Mouse (Mus musculus) CH12F3 (cell line): ENCODE measurements around the gene Spon1.

Experiments
- in situ Hi-C: fragments of 300-500 bp; cut with MboI; formaldehyde crosslinking; loops from 2 replicates; pipeline ENCODE4 v1.14.3; 2020; ENCODE audit warnings: low sequenced_read_pairs

Spon1 gene

GRCm38 (mm10) chr7:113774906-113775305, 9.1 kb downstream of the Spon1 start:
- in situ Hi-C loops: loop anchor here (10.0 kb wide), 1 partner anchor 250 kb away; no protein-coding TSS in a partner anchor

GRCm38 (mm10) chr7:113778546-113778945, 12.7 kb downstream of the Spon1 start:
- in situ Hi-C loops: loop anchor here (10.0 kb wide), 1 partner anchor 246 kb away; no protein-coding TSS in a partner anchor

- in situ Hi-C loops: no loop called here
Measured at GRCm38 (mm10) chr7:113780286-113780685, 14.5 kb downstream of the Spon1 start.

DNA sequence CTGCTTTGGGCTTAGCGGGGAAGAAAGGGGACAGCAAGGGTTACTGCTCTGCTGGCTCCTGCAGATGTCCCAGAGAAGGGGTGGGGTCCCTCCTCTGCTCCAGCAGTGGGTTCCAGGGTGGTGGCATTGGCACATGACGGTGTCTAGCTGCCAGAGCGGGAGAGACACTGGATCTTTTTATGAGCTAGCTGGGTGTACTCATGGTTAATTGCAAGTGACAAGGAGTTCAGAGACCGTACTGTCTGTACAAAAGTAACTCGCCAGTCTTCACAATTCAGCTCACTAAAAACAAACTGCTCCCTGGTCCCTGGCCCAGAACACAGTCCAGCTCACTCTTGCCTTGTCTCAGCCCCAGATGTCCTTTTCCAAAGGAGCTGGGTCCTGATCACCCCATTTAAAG, 26.2 kb downstream of the Spon1 start:
- in situ Hi-C loops: no loop called here

- in situ Hi-C loops: no loop called here
Measured at GRCm38 (mm10) chr7:113792871-113793270, 27.1 kb downstream of the Spon1 start.

GRCm38 (mm10) chr7:113795209-113795608, 29.4 kb downstream of the Spon1 start:
- in situ Hi-C loops: no loop called here

DNA sequence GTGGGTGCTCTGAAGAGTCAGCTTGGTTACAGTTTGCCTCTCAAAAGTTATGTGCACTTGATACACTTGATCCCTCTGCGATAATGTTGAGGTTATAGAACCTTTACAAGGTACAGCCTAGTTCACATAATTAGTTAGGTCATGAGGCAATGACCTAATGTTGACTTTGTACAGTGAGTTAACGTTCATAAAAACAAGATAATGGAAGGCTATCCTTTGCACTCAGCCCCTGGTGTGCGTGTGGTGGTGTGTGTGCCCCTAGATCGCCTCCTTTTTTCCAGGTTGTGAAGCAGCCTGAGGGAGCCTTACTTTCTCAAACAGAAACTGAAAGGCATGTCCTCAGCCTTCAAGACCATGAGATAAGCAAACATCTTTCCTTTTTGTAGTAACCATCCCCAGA, 31.3 kb downstream of the Spon1 start:
- in situ Hi-C loops: no loop called here

DNA sequence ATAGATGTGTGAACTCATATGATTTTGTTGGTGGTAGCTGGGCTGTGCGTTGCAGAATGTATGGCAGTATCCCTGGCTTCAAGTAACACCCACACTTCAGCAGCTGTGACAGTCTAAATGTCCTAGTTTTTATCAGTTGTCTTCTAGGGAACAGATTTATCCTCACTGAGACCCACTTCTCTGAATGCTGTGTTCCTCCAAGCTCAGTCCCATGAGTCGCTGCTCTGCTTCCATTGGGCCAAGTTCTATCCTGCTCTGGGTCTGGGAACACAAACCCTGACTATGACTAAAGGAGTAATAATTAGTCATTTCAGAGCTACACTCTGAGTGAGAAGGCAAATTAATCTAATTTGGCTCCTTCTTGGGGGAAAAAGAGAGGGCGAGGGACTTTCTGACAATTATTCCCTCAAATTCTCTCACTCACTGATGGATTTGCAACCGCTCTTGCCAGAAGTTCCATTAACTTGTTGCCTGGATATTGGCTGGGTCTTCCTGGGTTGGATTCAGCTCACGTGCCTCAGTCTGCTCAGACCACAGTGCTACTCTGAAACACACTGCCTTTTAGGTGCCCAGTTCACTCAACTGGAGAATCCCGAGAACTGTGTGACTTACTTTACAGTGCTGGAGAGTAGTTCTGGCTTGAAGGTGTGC, 32.9 kb downstream of the Spon1 start:
- in situ Hi-C loops: no loop called here

DNA sequence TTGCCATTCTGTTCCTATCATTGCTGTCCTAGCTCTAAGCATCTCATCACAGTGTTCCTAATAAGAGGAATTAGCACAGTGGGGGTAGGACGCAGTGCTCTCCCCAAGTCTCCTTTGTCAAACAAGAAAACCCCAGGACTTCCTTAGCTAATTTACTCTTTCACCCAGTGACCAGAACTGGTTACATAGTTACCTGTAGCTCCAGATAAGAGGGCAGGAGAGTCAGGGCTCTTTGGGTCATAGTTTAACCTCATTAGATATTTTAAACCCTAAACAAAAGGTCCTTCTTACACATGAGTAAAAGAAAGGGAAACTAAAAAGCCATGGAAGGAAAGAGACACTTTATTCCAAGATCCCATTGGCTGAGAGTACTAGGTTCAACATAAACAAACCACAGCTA, 44.0 kb downstream of the Spon1 start:
- in situ Hi-C loops: no loop called here

DNA sequence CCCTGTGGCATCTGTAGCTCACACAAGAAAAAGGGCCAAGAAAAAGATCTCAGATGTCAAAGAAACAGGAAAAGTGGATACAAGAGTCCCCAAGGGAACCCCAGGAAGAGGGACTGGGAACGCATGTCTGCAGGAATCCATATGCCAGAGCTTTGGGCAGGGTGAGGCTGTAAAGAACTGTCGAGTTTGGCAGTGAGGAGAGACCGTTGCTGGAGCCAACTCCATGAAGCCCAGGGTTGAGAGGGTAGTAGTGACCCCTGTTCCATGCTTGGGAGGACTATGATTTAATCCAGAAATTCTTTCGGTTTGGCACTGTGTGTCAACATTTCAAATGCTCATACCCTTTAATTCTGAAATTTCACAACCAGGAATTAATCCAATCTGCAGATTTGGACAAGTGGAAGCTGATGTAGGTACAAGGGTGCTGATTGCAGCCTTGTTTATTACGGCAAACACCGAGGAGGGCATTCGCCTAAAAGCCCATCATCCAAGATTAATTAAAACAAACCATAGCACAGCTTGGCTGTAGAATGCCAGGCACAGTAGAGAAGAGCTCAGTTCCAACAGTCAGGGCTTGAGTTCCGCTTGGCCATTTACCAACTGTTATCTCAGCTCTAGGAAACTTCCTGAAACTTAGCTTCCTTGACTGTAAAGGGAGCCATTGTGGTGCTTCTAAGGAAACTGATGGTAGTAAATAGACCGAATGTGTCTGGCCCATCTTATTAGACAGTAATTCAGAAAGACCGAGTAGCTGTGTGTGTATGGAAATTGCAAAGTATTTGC, 45.8 kb downstream of the Spon1 start:
- in situ Hi-C loops: no loop called here

DNA sequence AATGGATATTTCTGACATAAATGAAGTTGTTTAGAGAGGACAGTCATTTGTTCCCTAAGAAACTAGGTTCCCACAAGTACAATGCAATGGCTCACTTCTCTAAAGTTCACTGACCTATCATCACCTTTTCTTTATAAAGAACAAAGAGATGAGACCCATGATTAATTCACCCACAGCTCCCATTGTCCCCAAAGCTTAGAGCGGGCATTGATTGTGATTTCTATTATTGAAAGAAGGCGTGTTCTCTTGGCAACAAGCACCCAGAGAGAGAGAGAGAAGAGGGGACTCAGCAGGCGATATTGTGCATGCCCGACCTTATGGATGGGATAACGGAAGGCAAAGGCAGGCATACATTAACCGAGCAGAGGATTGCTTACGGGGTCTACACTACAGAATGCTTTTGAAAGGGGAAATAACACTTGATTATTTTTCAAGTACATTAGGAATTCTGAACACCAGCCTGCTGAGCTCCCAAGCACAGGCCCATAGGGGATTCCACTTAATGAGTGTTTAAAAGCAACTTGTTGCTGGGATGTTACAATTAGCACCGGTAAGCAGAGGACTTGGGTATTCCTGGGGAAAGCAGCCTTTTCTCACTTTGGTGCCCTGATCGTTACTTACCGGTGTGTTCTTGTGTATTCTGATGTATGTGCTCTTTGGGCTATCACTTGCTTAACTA, 48.4 kb downstream of the Spon1 start:
- in situ Hi-C loops: no loop called here

DNA sequence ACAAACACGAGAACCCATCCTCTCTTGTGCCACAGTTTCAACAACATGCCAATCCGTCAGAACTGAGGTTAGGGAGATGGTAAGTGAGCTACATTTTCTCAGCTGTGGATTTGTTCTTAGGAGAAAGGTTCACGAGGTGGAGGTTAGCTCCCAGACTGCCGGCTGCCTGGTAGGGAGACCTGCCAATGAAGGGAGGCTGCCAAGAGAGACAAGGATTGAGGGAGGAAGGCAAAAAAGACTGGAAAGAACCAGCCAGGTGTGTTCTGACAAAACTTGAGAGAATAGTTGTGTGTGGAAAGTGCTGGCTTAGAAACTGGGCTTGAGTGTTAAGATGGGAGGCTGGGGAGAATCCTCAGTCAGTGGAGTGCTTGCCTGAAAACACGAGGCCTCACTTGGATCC, 49.9 kb downstream of the Spon1 start:
- in situ Hi-C loops: no loop called here

GRCm38 (mm10) chr7:113816827-113817334, 51.1 kb downstream of the Spon1 start:
- in situ Hi-C loops: no loop called here

- in situ Hi-C loops: no loop called here
Measured at GRCm38 (mm10) chr7:113818116-113818515, 52.3 kb downstream of the Spon1 start.

DNA sequence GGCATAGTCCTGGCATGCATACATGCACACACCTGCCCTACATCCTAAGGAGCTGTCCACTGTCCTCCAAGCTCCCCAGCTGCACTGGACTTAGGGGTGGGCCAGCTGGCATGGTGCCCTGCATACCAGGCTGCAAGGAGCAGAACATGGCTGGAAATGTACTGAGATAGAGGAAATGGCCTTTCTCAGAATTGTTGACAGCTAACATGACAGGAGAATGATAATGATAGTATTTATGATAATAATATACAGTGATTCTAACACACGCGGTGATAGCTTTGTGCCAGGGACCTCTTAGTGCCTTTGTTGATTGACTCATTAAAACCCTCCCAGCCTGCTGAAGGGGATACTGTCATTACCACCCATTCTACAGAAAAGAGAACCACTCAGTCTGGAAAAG, 54.4 kb downstream of the Spon1 start:
- in situ Hi-C loops: no loop called here

GRCm38 (mm10) chr7:113823026-113823425, 57.2 kb downstream of the Spon1 start:
- in situ Hi-C loops: no loop called here

DNA sequence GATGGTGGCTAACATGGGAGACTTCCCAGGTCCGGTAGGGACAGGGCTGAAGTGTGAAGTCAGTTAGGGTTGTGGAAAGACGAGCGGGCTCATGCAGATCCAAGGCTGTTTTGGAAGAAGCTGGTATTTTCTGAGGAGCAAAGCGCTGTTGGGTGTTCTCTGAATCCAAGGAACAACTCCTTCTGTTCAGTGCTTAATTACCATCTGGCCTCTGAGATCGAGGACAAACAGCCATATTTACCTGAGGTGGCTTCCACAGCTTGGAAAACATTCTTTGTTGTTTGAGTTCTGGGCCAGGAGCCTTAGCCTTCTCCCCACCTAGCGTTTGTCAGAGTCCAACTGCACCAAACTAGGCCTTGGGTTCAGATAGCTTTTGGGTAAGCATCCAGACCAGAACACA, 58.9 kb downstream of the Spon1 start:
- in situ Hi-C loops: no loop called here

DNA sequence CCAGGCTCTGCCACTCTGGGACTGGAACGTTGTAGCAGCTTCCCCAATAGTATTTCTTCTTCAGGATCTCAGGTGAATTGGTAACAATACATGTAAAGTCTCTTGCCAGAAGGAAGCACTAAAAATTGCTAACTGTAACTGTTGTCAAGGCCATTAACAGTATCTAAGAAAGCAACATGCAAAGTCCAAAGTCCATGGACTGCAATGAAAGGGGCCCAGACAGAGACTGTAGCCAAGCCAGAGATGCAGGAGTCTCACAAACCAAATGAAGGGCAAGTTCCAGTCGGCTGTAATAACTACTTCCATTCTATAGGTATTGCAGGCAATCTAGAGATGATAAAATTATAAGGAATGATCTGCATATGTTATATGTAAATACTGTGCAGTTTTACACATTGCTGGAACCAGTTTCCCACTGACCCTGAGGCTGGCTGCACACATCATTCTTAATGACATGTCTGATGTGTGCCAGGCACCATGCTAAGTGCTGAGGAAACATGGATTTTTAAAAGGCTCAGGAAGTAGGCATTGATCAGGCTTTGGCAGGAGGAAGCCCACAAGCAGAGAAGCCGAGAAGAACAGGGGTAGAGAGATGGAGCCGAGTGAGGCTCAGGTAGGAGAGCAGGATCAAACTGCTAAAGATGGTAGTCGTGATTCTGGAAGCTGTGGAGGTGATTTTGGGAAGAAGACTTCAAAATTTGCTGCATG, 59.9 kb downstream of the Spon1 start:
- in situ Hi-C loops: no loop called here

- in situ Hi-C loops: no loop called here
Measured at GRCm38 (mm10) chr7:113826510-113826909, 60.7 kb downstream of the Spon1 start.

DNA sequence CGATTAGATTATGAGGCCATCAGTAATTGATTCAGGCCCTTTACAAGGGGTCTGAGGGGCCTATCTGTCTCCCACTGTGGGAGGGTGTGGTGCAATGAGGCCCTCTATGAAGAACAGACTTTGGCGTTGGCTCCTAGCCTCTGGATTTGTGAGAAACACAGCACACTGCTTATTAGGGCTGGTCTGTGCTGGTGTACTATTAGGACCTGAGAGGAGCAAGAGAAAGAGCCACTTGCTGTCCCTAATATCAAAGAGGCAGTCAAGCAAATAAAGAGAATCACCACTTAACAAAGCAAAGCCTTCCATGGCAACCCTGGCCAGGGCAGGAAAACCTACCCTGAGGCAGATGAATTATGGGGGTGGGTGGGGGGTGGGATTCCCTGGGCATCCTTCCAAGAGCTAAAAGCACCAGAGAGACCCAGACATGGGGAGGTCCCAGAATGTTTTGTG, 62.3 kb downstream of the Spon1 start:
- in situ Hi-C loops: no loop called here

- in situ Hi-C loops: no loop called here
Measured at GRCm38 (mm10) chr7:113828576-113828975, 62.8 kb downstream of the Spon1 start.
